Mouse (Mus musculus): ENCODE results near the gene Rgs12.

Rgs12 gene

DNA sequence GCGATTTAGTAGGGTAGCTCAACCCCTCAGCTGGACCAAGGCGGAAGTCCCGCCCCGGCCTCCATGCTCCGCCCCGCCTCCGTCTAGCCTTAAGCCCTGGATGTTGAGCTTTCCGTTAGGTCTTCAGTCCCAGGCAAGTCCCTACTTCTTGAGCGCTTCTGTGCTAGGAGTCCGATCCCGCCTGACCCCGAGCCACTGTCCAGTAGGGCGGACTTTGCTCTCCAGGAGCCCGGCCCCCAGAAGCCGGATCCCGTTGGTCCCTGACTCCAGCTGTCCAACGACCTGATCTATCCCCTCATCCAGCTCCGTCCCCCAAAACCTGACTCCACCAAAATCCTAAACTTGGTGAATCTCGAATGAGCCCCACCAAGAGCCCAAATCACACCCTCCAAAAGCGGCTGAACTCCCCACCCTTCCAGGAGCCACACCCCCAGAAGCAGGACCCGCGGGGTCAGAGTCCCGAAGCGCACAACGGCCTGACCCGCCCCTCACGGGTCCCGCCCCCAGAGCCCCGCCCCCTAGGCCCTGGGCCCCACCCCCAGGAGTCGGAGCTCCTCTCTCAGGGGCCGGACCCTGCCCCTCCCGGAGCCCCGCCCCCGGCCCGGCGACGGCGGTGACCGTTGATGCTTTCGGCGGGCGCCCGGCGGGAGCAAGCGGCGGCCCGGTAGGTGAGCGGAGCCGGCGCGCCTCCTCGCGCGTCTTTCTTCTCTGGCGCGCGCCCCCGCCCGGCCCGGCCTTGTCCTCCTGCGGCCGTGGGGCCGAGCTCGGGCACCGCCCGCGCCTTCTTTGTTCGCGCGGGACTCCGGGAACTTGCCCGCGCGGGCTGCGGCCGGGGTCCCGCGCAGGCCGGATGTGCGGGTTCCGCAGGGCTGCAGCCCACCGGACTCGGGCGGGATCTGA is at the start of gene Rgs12:
Gene Rgs12, plus strand, starts transcription at position 585 of the 900 bp plus-strand sequence.
- CTCF ChIA-PET, result interaction anchor here (0.7 kb wide), 1 partner anchor 155 kb away, joined by 3 read pairs; no protein-coding TSS in a partner anchor

DNA sequence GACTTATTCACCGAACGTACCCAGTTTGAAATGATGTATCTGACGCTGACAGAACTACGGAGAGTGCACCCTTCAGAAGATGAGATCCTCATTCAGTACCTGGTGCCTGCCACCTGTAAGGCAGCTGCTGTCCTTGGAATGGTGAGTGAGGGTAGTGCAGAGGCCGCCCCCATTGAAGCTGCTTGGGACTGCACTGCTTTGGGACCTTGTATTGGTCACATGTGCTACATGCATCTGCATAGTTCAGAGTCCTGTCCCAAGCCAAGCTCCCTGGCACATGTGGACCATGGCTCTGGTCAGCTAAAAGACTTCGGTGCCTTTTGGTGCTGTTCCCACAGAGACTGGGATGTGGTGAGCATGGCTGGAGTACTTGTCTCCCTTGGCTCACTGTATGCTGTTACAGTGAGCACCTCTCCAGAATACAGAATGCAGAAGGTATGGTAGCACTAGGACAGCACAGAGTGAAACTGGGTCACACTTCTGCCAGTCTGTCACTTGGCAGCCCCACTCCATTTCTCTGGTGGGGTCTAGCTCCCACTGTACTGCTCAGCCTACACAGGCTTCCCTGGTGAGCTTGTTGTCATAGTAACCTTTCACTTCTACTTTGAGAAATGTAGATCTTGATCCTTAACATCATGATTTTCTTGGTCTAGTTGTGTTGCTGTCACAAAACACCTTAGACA is 49.3 kb upstream of the Rgs12 start:
- CTCF ChIA-PET, result no interaction called here

DNA sequence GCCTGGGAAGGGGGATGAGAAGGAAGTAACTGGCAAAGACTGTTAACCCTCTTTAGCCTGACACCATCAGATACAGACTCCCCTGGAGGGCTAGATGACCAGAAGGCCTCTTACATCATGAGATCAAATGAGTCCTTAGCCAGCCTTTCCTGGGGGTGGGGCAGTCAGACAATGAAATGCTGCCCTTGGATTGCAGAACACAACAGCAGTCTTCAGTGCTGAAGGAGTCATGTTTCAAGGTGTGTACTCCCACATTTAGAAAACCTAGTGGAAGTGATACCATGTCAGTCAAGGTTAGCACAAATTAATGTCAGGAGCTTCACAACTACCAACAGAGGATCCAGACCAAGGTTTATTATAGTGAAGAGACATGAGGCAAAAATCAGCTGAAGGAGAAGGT is 46.9 kb upstream of the Rgs12 start:
- CTCF ChIA-PET, result no interaction called here

DNA sequence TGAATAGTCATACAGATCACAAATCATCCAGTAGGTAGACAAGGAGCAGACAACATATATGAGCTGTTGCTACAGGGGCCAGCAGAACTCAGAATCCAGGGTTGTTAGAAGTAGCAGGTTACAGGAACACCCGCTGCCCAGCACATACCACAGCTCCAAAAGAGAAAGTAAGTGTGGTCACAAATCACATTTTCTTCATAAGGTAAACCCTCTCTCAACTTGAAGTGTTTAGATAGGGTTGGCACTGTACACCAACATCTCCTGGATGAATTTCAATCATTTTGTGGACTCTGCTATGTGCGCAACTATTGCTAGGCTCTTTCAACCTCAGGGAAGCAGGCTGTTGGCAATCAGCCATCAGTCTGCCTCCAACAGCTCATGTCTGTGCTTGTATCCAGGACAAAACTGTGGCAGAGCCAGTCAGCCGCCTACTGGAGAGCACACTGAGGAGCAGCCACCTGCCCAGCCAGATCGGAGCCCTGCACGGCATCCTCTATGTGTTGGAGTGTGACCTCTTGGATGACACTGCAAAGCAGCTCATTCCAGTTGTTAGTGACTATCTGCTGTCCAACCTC is 46.3 kb upstream of the Rgs12 start:
- CTCF ChIA-PET, result no interaction called here

DNA sequence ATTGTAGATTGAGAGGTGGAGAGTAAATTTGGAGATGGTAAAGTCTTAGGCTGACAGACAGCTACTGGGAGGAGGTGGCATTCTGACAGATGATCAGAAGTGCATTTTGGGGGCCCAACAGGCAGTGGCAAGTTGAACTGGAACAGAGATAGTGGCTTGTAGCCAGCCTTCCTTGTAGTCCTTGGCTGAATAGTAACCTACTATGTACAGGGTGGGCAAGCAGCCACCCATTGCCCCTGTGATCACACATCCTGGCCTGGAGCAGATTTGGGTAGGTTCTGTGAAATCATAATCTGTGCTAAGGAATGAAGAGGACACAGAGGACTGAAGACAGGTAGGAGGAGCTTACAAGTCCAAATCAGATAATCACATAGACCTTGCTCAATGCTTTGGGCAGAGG is 44.8 kb upstream of the Rgs12 start:
- CTCF ChIA-PET, result no interaction called here

DNA sequence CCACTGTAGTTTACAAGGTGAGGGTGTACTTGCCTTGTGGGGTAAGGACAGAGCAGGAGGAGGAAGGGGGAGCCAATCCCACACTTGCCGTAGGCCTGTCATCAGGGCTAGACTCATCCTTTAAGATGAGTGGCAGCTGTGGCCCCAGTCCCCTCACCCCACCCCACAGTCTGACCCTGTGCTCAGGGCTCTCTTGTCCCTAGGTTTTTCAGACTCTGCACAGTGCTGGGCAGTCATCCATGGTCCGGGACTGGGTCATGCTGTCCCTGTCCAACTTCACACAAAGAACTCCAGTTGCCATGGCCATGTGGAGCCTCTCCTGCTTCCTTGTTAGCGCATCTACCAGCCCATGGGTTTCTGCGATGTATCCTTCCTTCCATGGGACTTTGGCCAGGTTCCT is 42.0 kb upstream of the Rgs12 start:
- CTCF ChIA-PET, result no interaction called here

DNA sequence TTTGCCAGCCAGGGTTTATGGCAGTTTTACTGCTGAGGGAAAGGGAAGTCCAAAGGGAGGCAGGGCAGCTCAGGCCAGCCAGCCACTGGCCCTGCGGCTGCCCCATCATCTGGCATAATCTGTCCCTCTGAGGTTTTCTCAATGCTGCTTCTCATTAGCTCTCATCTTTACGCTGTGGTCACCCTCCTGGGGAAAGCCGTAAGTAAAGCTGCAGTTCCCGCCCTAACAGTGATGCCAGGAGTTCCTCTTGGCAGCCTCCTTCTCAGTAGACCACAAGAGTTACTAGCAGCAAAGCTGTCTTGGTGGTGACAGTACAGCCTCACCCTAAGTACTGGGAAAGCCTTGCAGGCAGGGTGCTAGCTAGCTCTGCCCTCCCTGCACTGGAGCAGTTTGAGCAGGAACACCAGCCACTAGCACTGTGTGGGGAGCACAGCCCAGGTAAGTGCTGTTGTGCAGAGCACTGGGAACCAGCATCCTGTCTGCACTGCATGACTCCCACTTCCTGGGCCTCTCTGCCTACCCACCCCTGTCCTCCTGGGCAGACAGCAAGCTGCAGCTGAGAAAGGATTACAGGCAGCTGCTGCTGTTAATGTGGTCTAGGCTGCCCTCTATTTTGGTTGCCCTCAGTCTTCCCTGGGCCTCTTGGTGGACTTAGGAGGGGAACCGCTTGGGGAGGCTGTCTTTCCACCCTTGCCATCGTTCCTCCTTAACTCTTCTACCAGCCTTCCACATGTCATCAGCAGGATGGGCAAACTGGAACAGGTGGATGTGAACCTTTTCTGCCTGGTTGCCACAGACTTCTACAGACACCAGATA is 41.1 kb upstream of the Rgs12 start, which contains the start of gene Msantd1:
Gene Msantd1, plus strand, starts transcription at position 103 of the 816 bp plus-strand sequence.
- CTCF ChIA-PET, result interaction anchor here (0.6 kb wide), 1 partner anchor 1502 kb away, joined by 3 read pairs; no protein-coding TSS in a partner anchor

DNA sequence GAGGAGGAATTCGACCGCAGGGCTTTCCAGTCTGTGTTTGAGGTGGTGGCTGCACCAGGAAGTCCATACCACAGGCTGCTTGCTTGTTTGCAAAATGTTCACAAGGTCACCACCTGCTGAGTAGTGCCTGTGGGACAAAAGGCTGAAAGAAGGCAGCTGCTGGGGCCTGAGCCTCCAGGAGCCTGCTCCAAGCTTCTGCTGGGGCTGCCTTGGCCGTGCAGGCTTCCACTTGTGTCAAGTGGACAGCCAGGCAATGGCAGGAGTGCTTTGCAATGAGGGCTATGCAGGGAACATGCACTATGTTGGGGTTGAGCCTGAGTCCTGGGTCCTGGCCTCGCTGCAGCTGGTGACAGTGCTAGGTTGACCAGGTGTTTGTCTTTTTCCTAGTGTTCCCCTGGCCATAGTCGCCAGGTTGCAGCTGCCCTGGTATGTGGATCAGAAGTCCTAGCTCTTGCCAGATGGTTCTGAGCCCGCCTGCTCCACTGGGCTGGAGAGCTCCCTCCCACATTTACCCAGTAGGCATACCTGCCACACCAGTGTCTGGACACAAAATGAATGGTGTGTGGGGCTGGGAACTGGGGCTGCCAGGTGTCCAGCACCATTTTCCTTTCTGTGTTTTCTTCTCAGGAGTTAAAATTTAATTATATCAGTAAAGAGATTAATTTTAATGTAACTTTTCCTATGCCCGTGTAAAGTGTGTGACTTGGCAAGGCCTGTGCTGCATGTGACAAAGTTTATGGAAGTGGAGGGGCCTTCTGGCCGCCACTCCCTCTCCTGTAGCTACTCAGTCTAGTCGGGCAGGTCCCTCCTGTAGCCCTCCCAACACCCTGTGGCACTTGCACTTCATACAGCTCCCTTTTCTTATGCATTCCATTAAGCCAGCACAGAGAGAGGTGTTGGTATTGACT is 40.3 kb upstream of the Rgs12 start:
- CTCF ChIA-PET, result interaction anchor here (0.6 kb wide), 1 partner anchor 1501 kb away, joined by 3 read pairs; no protein-coding TSS in a partner anchor

DNA sequence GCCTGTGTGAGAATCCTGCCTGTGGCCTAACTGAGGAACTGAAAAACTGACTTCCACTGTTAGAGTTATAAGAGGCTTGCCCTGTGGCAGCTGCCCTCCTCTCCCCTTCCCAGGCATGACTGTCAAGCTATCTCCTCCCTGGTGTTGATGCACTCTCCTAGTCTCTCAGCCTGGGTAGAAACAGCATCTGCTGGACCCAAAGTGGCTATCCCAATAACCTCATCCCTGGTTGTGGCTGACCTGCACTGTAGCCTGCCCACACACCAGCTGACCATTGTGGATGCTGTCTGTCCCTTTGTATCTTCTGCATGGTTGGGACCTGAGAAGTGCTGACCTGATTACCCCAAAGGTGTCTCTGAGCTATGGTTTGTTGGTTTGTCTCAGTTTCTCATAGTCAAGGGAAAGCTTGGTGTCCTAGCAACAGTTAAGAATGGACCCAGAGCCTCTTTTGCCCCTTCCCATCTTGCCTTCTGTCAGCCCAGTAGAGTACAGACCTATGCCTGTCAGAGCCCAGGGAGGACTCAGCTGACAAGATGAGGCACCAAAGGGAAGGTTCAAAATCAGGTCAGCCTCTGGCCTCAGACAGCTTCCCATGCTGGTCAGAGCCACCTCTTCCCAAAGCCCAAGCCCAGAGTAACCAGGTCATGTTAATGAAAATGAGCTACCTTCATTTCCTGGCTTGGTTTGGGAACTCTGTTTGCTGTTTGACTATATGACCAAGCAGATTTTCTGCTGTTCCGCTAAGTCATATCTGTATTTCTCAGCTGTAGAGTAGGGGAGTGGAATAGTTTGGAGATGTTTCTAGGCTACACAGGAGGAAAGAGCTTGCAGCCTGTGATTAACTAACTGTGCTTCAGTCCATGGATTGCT is 39.4 kb upstream of the Rgs12 start:
- CTCF ChIA-PET, result no interaction called here

DNA sequence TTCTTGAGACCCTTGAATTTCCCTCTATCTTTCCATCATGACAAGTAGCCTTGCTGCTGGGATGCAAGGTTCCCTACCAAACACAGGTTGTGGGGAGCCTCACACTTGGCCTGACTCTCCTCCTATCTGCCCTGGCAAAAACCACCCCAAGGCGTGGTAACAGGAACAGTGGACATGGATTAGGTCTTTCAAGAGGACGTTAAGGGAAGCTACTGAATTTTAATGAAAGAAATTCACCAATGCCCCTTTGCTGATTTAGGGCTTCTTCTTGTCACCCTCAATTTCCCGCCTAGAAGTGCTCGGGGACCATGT is 38.8 kb upstream of the Rgs12 start:
- CTCF ChIA-PET, result no interaction called here

DNA sequence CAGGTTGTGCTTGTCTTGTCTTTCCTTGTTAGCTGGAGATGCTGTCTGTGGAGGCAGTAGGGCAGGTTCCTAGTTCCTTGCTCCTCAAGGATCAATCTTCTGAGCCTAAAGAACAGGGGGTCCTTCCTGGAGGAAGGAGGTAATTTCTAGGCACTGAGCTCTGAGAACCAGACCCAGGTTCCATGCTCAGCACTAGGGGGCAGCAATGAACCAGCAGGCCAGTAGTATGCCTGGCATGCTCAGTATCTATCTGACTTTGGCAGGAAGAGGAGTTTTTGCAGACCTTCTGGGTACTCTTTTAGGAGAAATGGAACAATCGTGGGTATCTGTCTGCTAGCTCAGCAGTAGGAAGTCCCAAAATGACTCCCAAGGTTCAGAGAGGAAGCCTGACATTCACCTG is 33.4 kb upstream of the Rgs12 start:
- CTCF ChIA-PET, result interaction anchor here (0.6 kb wide), 1 partner anchor 375 kb away, joined by 3 read pairs; no protein-coding TSS in a partner anchor

DNA sequence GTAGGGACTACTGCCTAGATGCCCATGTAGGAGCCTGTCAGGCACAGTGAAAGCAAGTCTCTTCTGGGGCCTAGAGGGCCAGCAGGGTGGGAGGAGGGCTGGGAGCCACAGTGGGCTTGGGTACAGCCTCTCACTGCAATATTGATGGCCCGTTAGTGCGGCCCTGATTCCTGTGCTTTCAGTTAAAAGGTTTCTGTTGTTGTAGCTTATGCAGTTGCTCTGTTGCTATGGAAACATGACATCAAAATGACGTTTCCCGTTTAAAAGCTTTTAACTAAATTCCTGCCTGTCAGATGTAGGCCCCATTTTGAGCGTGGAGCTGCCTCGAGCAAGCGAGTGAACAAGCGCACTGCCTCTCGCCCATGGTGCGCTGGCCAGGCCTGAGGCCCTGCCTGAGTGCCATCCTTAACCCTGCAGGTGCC is 32.0 kb upstream of the Rgs12 start:
- CTCF ChIA-PET, result no interaction called here

DNA sequence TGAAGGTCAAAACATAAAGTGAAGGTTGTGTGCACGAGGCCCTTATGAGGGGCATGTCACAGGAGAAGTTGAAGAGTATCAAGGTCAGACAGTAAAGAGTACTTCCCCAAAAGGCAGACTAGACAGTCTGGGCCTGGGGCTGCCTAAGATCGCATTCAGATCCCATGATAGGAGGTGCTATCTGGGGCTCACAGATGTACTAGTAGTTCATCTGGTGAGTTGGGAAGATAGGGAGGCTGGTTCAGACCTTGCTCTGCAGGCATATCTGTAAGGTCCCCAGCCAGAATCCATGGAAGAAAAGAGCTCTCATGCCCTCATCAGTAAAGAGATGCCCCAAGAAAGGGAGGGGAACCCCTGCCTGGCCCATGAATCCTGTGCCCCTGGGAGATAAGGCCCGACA is 30.5 kb upstream of the Rgs12 start:
- CTCF ChIA-PET, result no interaction called here

DNA sequence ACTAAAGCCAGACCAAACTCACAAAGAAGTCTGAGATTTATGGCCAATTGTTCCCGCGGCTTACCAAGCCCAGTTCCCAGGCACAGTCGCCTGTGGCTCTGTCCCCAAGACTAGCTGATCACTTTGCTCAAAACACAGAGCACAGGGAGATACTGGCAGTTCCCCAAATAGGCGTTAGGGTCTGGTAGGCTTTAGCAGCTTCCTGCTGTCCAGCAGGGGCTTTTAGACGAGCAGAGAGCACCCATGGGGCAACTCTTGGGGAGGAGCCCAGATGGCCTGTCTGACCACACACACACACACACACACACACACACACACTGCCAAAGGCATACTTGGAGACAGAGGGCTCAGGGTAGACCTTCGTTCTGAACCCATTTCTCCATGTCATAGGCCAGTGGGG is 26.7 kb upstream of the Rgs12 start:
- CTCF ChIA-PET, result no interaction called here

DNA sequence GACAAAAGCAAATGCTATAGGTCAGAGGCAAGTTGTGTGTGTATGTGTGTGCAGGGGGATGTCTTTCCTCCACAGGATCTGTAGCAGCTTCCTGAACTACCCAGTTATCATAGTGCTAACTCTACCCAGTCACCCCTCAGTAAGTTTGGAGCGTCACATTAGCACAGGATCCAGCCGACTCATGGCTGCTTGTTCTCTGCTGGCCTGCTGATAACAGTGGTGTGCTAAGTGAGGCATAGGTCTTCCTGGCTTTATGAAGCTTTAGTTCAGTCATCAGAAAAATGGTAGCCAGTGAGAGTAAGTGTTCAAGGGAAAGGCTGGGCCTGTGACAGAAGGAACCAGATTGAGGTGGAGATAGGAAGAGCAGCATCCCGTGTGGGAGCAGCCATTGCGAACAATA is 25.3 kb upstream of the Rgs12 start:
- CTCF ChIA-PET, result no interaction called here

DNA sequence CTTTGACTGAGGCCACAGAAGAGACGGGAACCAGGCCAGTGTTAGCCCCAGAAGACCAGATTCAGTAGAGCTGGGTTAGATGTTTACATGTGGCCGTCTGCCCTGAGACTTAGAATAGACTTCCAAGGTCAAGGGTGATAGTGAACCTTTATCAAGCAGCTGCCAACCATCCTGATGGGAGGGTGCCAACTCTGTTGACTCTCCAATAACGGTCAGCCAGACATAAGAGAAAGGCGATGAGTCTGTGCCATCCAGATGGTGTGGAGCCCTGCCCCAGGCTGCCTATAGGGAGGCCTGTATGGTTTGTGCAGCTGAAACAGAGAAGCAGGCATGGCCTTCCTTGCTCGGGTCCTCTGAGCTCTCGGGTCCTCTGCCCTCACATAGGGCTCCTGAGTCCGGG is 24.7 kb upstream of the Rgs12 start:
- CTCF ChIA-PET, result no interaction called here

DNA sequence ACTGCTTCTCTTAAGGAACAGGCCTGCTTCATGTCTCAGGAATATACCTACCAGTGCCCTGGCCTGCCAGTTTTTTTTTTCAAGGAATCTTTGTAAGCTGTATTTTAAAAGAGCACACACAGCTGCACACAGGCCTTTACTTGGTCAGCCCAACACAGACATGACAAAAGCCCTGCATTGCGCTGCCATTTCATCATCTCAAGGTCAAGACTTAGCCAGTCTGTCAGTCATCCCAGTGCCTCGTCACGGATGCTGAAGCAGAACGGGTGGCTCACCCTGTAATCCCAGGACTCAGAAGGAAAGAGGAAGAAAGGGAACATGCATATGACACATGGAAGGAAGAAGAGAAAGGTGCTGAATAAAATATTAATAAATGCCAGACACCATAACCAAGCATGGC is 21.6 kb upstream of the Rgs12 start:
- CTCF ChIA-PET, result no interaction called here

DNA sequence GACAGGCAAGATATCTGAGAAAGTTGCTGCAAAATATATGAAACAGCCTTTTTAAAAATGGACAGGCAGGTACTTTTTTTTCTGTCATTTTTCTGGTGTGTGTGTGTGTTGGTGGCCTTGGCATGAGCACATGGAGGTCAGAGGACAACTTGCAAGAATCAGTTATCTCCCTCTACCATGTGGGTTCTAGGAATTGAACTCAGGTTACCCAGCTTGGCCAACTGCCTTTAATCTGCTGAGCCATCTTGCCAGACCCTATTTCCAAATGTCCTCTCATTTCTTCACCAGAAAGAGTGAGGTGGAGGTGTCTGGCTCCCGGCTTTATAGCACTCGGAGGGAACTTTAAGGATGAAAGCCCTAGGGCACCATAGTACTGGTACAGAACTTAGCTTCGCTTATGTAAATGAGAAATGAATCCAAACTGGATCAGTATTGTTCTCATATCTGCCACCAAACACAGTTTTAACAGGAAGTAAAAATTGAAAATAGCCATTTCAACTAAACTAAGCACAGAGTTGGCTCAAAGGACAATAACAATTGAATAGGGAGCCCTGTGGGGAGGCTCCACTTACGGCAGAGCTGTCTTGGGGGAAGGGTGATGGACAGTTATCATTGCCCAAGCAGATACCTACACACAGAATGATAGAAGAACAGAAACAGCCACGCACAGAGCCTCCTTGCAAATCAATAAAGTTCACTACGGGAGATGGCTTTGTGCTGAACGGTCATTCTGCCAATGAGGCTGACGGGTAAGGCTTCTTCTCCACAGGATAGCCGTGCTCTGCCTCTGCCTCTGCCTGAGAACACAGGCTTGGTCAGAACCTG is 18.9 kb upstream of the Rgs12 start:
- CTCF ChIA-PET, result no interaction called here

DNA sequence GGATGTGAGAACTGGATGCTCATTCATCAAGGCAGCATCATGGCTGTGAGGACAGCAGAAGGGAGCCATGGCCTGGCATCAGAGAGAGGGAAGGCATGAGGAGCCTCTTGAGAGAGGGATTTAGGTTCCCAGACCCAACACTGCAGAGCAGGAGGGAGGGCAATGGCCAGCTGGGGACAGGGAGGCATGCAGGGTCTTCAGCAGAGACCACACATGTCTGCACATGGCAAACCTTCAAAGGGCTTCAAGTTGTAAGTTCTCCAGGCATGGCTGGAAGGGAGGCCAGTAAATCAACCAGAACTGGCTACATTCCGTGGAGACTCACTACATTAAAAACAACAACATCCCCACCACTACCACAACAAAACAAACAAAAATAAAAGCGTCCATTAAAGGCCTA is 18.2 kb upstream of the Rgs12 start:
- CTCF ChIA-PET, result no interaction called here
